Mouse (Mus musculus) gastrocnemius, adult 8-10 months (tissue): Measurements from ENCODE around the gene 1700012P22Rik. TPM values are rescaled to one million over a fixed set of nuclear protein-coding genes. Genes with fewer than 3 reads are reported as not detected.

ENCODE experiments used
- total RNA-seq, 4 experiments: library from RNA; stranded (reverse); gene quantifications; 2 replicates each; pipeline ENCODE4 v1.2.4; 2022

The 1700012P22Rik gene
- total RNA-seq, 4 experiments from 2014 or later: not detected

Other genes with a start within 250 kb of the 1700012P22Rik start
- not detected for gene Oog2, start 248.1 kb downstream of the 1700012P22Rik start, total RNA-seq
- not detected for gene C87977, start 225.5 kb downstream of the 1700012P22Rik start, total RNA-seq
- not detected for gene Pramel5, start 158.3 kb downstream of the 1700012P22Rik start, total RNA-seq
- not detected for gene Gm13128, start 108.5 kb downstream of the 1700012P22Rik start, total RNA-seq
- not detected for gene Gm13119, start 80.8 kb downstream of the 1700012P22Rik start, total RNA-seq
- not detected for gene Pramef20, start 60.8 kb downstream of the 1700012P22Rik start, total RNA-seq
- gene Pramef12, start 30.3 kb downstream of the 1700012P22Rik start, total RNA-seq: not detected
- not detected for gene Gm9944, start 14.5 kb upstream of the 1700012P22Rik start, total RNA-seq
- gene Aadacl3, start 25.0 kb upstream of the 1700012P22Rik start, total RNA-seq: not detected
- not detected for gene 9430007A20Rik, start 81.0 kb upstream of the 1700012P22Rik start, total RNA-seq
- not detected for gene Gm13124, start 126.4 kb upstream of the 1700012P22Rik start, total RNA-seq
- not detected for gene Aadacl4, start 174.9 kb upstream of the 1700012P22Rik start, total RNA-seq
- not detected for gene Gm436, start 247.6 kb upstream of the 1700012P22Rik start, total RNA-seq